In the genomic region with DNA sequence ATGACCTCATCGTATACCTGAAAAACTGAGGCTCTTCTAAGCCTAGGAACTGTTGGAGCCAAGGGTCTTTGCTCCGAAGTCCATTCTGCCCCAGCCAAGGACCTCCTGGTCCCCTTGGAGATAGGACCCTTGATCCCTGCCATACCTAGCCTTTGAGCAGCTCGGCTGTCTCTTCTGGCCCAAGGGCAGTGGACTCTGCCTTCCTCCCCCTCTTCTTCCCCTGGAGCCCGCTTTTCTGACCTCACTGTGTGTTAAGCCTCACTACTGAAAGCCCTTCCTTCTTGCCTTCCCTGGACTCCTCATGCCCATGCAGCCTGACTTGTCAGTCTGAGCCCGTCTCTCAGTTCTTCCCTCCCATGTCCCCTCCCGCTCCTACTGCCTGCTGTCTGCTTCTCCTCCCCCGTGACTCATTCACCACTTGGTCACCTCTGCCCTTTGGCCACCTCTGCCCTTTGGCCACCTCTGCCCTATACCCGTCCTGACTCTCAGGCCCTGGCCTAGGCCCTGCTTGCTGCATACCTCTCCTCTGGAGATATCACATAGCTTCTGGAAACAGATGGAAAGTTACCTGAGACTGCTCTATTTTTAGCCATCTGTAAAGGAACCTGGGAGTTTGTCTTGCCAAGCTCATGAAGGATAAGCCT, we compare ENCODE assay signal across 17 mouse cellular contexts.
DNase-seq lines count a peak whose midpoint lies in the region; ATAC-seq and TF ChIP-seq lines count a peak whose summit lies in the region.
"Had no signal": no experiment of that assay in that cellular context is flagged by ENCODE, and none has a peak within 500 bp of the region (broad histone marks: within the 10 kb centered on the region; RNA-seq: fewer than 3 reads in every experiment).

No protein-coding gene starts in this region.

- H3K27ac ChIP-seq in kidney, adult 2 months (ENCODE audit: insufficient read depth, low read depth, low read length) = no peak overlapping the region
- no peak overlapping the region for H3K27ac ChIP-seq in kidney, embryonic 16.5 days (ENCODE audit: low read length)
- H3K27ac ChIP-seq in small intestine, adult 2 months (ENCODE audit: insufficient read depth, low read depth, low read length) = peak overlapping the region; percentile 44; the same call in 1 of the 2 replicates
- H3K27ac ChIP-seq in midbrain, embryonic 15.5 days = no peak overlapping the region
- no peak overlapping the region for H3K27ac ChIP-seq in midbrain, embryonic 10.5 days (replicated peaks)
- H3K27ac ChIP-seq: hindbrain, embryonic 13.5 days; lung, embryonic 15.5 days had no signal

- TF ChIP-seq POLR2A in kidney, adult 2 months (IDR thresholded peaks at IDR 0.05; ENCODE audit: low read depth, low read length) = no peak
- no peak for TF ChIP-seq POLR2A in small intestine, adult 2 months (IDR thresholded peaks at IDR 0.05; ENCODE audit: low read depth, low read length)

- H3K9ac ChIP-seq in kidney, embryonic 16.5 days (replicated peaks; ENCODE audit: low read length) = no peak overlapping the region
- no peak overlapping the region for H3K9ac ChIP-seq in midbrain, embryonic 15.5 days
- H3K9ac ChIP-seq: hindbrain, embryonic 13.5 days; lung, embryonic 15.5 days had no signal

- peaks cover 5% of the 10 kb centered on the region; the same call in 1 of the 2 replicates for H3K4me1 ChIP-seq in kidney, adult 2 months (ENCODE audit: control insufficient read depth, insufficient read depth, low read length)
- H3K4me1 ChIP-seq in kidney, embryonic 16.5 days (ENCODE audit: insufficient read depth, low read length) = no peaks in the 10 kb centered on the region
- H3K4me1 ChIP-seq in small intestine, adult 2 months (ENCODE audit: control insufficient read depth, insufficient read depth, insufficient read length, low read length) = peaks cover 8% of the 10 kb centered on the region; the same call in 1 of the 2 replicates
- no peaks in the 10 kb centered on the region for H3K4me1 ChIP-seq in midbrain, embryonic 15.5 days
- H3K4me1 ChIP-seq in midbrain, embryonic 10.5 days = peaks cover 11% of the 10 kb centered on the region
- H3K4me1 ChIP-seq: lung, embryonic 15.5 days had no signal

- WGBS in kidney, adult 2 months = 47% methylated on average over 8 of the region's 8 CpGs
- WGBS in kidney, embryonic 16.5 days = 63% methylated on average over 8 of the region's 8 CpGs
- WGBS in small intestine, adult 2 months = 78% methylated on average over 8 of the region's 8 CpGs
- 79% methylated on average over 8 of the region's 8 CpGs for WGBS in midbrain, embryonic 15.5 days
- 70% methylated on average over 8 of the region's 8 CpGs for WGBS in midbrain, embryonic 10.5 days

- H3K4me2 ChIP-seq in kidney, embryonic 16.5 days (replicated peaks; ENCODE audit: low read depth, low read length) = no peak overlapping the region
- H3K4me2 ChIP-seq in midbrain, embryonic 15.5 days = no peak overlapping the region
- H3K4me2 ChIP-seq: hindbrain, embryonic 13.5 days; lung, embryonic 15.5 days had no signal

- no peak for ATAC-seq in kidney, embryonic 16.5 days (ENCODE audit: low FRiP score, low TSS enrichment)
- no peak for ATAC-seq in midbrain, embryonic 15.5 days (replicated peaks)
- ATAC-seq: intestine, embryonic 16.5 days had no signal

- H3K36me3 ChIP-seq in kidney, adult 2 months (ENCODE audit: control insufficient read depth, insufficient read depth, low read length) = no peaks in the 10 kb centered on the region
- H3K36me3 ChIP-seq in kidney, embryonic 16.5 days (ENCODE audit: insufficient read depth, low read length) = no peaks in the 10 kb centered on the region
- H3K36me3 ChIP-seq in small intestine, adult 2 months (ENCODE audit: control insufficient read depth, insufficient read depth, low read length) = peaks cover 60% of the 10 kb centered on the region
- no peaks in the 10 kb centered on the region for H3K36me3 ChIP-seq in midbrain, embryonic 15.5 days (replicated peaks)
- H3K36me3 ChIP-seq in midbrain, embryonic 10.5 days = no peaks in the 10 kb centered on the region
- H3K36me3 ChIP-seq: hindbrain, embryonic 13.5 days; limb, embryonic 10.5 days; lung, embryonic 15.5 days had no signal

- TF ChIP-seq CTCF in kidney, adult 2 months (conservative IDR thresholded peaks at IDR 0.05; ENCODE audit: insufficient read depth, insufficient read length, low read depth, low read length) = no peak
- TF ChIP-seq CTCF in small intestine, adult 2 months (IDR thresholded peaks at IDR 0.05; ENCODE audit: extremely low read depth, insufficient read length, insufficient replicate concordance, low read depth, low read length) = no peak

- no peaks in the 10 kb centered on the region for H3K27me3 ChIP-seq in kidney, adult 2 months (replicated peaks; ENCODE audit: control insufficient read depth, insufficient read depth, low read length)
- H3K27me3 ChIP-seq in kidney, embryonic 16.5 days (ENCODE audit: insufficient read depth, low read length) = no peaks in the 10 kb centered on the region
- no peaks in the 10 kb centered on the region for H3K27me3 ChIP-seq in small intestine, adult 2 months (ENCODE audit: control insufficient read depth, insufficient read depth, low read length)
- H3K27me3 ChIP-seq in midbrain, embryonic 15.5 days (replicated peaks) = no peaks in the 10 kb centered on the region
- H3K27me3 ChIP-seq in midbrain, embryonic 10.5 days (ENCODE audit: low read depth, poor library complexity, severe bottlenecking) = no peaks in the 10 kb centered on the region
- H3K27me3 ChIP-seq: hindbrain, embryonic 13.5 days; lung, embryonic 15.5 days had no signal

- peak; percentile 40 for DNase-seq in embryo, embryonic 9.5 days (ENCODE audit: extremely low spot score)
- no peak for DNase-seq in embryo, embryonic 11 days
- DNase-seq in kidney, adult 2 months = peak; percentile 56
- DNase-seq in kidney, postnatal 36 days = peak; percentile 55 to 58
- DNase-seq in midbrain, embryonic 10.5 days (ENCODE audit: low spot score) = no peak
- DNase-seq: cerebellum, adult 9-11 months; heart, adult 11 months; right cerebral cortex, postnatal 14 days; thymus, adult 18-20 months had no signal

- no peak overlapping the region for H3K4me3 ChIP-seq in kidney, adult 2 months (ENCODE audit: insufficient read depth, low read depth, low read length)
- no peak overlapping the region for H3K4me3 ChIP-seq in kidney, embryonic 16.5 days (ENCODE audit: low read length)
- no peak overlapping the region for H3K4me3 ChIP-seq in small intestine, adult 2 months (ENCODE audit: low read depth, low read length)
- no peak overlapping the region for H3K4me3 ChIP-seq in midbrain, embryonic 15.5 days
- no peak overlapping the region for H3K4me3 ChIP-seq in midbrain, embryonic 10.5 days
- H3K4me3 ChIP-seq: erythroblast, embryonic 14.5 days; hindbrain, embryonic 13.5 days; limb, embryonic 10.5 days; lung, embryonic 15.5 days had no signal

- no peaks in the 10 kb centered on the region for H3K9me3 ChIP-seq in kidney, embryonic 16.5 days (ENCODE audit: low read length)
- no peaks in the 10 kb centered on the region for H3K9me3 ChIP-seq in midbrain, embryonic 15.5 days
- no peaks in the 10 kb centered on the region for H3K9me3 ChIP-seq in midbrain, embryonic 10.5 days (replicated peaks)
- H3K9me3 ChIP-seq: hindbrain, embryonic 13.5 days; limb, embryonic 10.5 days; lung, embryonic 15.5 days had no signal

Comparison
In these comparisons a context has a peak if more than half of its experiments do, and no peak if none do; other contexts are left out.
1. DNase-seq: peak in embryo, embryonic 9.5 days (single experiment), kidney, adult 2 months (single experiment) and kidney, postnatal 36 days (2 of 2); none in embryo, embryonic 11 days (single experiment) and midbrain, embryonic 10.5 days (single experiment).